Mouse (Mus musculus): ENCODE measurements around the gene Ptpn3.

DNA sequence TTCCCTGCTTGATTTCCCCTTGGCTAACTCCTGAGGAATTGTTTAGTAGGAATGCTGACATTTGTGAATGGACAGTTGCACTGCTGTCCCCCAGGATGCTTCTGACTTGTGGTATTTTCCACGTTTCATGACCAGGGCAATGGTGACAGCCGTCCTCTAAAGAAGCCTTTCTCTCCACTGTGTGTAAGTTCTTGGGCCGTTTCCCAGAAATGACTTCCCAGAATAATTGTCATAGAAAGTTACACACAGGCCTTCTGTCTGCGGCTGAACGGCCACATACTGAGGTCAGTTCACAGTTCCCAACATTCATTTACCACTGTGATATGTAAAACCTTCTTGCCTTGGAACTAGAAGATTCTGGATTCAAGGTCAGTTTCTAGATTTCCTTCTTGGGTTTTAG lies 129.8 kb downstream of the Ptpn3 start:
- TF ChIP-seq POLR2A (IDR thresholded peaks at IDR 0.05; ENCODE audit: borderline replicate concordance, extremely low read depth, insufficient read depth, insufficient read length, poor library complexity, severe bottlenecking) (no peak), CTCF (IDR thresholded peaks at IDR 0.05; ENCODE audit: borderline replicate concordance, extremely low read depth, insufficient read depth, insufficient read length) (no peak)
